Mouse (Mus musculus): ENCODE data around the gene Ddr1.

DNA sequence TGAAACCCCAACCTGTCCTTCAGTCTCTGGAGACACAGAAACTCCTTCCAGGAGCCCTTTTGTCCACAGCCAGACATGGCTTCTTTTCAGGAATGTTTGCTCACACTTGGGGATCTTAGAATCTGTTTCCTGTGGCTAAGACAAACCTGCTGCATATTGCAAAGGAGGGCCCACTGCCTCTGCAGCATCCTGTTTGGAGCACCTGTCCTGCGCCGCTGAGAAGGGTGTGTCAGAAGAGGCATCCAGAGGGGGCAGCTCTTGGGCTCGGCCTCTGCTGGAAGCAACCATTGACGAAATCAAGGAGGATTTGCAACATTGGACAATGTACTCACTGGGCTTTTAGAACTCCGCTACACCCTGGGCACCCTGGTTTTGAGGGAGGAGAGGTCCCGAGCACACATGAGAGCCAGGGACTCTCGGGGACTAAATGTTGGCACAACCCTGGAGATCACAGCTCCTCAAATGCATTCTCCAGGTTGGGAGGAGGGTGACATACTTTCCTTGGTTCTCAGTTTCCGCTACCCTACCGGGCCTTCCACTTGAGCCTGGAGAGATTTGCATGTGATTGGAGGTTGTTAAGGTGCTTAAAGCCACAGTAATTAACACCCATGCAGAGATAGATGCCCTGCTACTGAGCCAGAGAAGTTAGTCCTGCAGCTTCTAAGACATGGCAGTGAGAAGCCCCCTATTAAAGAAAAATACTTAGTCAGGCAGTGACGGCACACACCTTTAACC is 23.2 kb upstream of the Ddr1 start:
- TF ChIP-seq CTCF (IDR thresholded peaks at IDR 0.05; ENCODE audit: control insufficient read depth, insufficient read depth, insufficient replicate concordance, low read depth, low read length), result no peak
- TF ChIP-seq POLR2A (IDR thresholded peaks at IDR 0.05; ENCODE audit: control insufficient read depth, low read depth, low read length), result no peak

Measured in testis, adult 2 months (tissue).